Mouse (Mus musculus) left cerebral cortex, adult 18-20 months (tissue): ENCODE measurements around the gene Dhh. TPM values are rescaled to one million over a fixed set of nuclear protein-coding genes. Genes with fewer than 3 reads are reported as not detected.

Experiments used
- DNase-seq, 2 experiments: peaks; one replicate each; pipeline ENCODE4 v3.0.0; 2021 to 2022; ENCODE audit warnings: low spot score in 2 of 2, mixed read lengths in 1 of 2
- total RNA-seq, 2 experiments: library from RNA; stranded (reverse); gene quantifications; 2 replicates each; pipeline ENCODE4 v1.2.3; 2021

The Dhh gene
- total RNA-seq, 2 experiments from 2014 or later = 0.21 to 0.26 TPM

DNA sequence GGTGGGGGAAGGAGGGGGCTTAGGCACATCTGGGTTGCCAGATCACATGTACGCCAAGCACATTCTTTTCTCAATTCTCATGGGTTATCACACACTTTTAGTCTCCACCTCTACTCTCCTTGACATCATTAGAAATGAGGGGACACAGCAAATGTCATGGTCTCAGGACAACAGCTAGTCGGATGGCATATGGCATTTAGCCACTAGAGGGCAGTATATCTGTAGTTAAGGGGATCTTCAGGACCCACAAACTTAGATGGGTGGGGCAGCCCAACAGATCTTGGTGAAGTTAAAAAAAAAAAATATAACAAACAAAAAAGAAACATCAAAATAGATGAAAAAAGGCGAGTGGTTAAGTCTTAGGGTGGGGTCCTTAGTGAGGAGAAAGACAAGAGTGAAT is 21.0 kb downstream of the Dhh start:
- DNase-seq = peak in 1 of 2 experiments; percentile 74

DNA sequence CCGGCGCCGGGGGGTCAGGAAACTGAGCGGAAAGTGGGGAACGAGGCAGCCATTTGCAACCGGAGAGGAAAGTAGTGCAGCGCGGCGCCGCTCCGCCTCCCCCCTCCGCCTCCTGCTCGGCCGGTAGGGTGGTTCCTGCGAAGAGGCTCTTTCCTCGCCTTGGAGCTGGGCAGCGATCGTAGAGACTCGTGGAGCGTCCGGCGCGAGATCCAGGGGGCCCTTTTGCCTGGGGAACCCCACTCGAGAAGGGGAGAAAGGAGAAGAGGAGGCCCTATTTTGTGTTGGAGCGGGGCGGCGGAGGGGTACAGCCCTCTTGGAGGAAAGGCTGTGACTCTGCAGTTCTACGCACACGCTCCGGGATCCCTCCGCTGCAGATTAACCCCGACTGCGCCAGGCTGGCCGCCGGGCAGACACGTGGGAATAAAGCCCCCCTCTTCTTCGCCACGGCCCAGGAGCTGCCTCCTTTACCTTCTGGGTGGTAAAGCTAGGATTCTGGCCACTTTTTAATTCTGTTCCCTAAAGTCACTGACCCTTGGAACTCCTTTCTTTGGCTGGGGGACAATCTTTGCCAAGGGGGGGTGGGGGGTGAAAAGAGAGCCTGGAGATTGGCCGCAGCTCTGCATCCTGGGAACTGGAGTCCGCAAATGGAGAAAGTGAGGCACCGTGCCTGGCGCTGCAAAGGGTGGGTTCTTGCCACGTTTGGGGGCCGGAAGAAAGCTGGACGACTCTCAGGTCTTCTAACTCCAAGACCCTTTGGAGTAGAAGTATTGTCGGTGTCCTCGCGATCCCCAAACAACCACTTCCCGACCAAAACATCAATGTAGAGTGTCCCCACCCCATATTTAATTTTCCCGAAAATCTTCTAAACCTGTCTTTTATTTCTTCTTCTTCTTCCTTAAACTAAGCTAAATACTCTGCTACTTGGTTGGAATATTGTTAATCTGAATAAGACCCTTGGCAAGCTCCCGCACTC is 26.1 kb downstream of the Dhh start:
- peak; percentile 87 to 93 for DNase-seq

DNA sequence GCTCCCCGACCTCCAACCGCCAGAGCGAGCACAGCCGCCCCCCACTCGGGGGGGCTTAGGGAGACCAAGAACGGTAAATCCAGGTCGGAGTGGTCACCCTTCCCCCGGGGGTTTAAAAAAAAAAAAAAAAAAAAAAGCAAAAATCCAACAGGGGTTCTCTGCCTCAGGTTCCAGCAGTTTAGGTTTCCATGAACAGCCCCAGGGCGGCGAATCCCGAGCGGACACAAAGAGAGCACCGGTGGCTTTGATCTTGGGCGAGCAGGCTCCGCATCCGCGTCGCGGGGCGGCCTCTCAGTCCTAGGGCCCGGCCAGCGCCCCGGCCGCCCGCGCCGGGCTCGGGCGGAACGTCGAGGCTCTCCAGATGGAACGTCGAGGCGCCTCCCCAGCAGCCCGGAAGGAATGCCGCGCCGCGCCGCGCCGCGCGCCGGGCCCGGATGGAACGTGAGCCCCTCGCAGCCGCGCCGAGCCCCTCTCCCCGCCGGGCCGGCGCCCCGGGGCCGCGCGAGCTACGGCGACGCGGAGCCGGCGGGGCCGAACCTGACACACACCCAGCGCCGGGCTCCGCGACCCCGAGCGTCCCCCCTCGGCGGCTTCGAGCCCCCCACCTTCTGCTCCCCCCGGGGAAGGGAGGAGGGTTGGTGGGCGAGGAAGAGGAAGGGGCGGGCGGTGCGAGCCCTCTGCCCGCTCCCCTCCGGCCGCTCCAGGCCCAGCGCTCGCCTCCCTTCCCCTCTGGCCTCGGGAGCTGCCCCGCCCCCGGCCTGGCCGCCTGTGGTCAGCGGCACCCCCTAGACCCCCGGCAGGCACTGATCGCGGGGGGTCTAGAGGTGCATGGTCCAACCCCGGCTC is 27.0 kb downstream of the Dhh start, which contains the start of gene Kmt2d:
Gene Kmt2d, minus strand, starts transcription at position 135 of the 846 bp plus-strand sequence.
- no peak for DNase-seq

DNA sequence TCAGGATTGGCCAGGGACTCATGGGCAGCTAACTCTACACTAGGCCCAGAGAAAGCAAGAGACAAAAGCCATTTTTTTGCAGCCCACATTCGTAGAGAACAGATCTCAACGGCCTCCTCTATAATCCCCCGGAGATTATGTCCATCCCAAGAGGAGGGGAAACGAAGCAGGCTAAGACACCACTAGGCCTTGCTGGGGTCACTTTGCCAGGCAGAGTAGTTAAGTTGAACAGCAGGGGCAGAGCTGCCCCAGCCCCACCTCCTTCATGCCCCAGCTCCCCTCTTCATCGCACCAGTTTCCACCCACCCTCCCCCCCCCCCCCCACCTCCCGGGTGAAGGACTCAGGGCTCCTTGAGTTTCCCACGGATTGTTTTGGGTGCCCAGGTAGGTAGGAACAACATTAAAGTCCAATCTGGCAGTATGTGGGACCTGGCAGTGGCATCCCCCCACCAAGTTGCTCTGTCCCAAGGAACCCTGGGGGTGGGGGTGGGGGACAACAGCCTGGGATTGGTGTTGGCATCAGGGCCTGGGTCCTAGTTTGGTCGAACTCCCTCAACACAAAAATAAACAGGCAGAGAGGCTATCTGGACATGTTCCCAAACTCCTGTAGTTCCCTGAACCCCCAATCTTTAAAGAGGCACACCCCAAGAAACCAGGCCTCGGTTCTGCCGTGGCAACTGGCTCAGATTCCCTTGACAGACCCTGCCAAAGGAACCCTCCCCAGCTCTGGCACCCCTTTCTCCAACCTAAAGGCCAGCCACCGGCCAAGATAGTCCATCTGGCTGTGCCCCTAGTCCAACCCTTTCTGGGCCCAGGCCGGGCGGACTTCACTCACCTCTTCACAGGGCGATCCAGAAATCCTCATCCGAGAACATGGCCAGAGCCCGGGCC is 27.9 kb downstream of the Dhh start:
- DNase-seq = no peak

DNA sequence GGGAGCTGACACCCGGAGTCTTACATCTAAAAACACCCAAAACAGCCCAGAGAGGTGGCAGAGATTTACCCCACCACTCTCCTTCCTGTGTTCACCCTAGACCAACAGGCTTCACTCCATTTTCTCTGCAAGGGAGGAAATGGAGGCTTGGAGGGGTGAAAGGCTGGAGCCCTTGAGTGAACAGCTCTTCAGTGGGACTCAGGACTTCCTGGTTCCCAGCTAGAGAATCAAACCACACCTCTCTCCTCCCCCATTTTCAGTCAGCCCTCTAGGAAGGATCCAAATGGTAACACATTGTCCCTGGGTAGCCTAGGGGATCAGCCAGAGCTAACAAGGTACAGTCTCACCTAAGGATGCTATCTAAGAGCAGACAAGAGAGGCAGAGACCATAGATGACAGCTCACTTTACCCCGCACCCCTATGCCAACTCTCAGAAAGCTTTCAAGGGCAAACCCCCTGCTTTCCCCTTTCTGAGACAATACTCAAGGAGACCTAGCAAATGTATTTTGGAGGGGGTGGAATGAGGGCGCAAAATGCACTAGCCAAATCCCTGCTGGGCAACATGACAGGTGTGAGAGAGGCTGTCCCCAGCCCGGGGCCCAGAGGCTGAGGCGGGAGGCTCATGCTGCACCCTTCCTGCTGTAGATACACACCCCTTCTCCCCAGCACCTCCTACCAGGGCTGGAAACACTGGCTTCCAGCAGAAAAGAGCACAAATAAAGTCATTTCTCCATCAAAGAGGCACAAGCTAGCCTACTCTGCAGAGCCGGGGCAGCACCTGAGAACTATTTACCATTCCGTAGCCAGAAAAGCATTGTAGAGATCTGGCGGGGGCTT is 28.8 kb downstream of the Dhh start:
- DNase-seq = no peak

DNA sequence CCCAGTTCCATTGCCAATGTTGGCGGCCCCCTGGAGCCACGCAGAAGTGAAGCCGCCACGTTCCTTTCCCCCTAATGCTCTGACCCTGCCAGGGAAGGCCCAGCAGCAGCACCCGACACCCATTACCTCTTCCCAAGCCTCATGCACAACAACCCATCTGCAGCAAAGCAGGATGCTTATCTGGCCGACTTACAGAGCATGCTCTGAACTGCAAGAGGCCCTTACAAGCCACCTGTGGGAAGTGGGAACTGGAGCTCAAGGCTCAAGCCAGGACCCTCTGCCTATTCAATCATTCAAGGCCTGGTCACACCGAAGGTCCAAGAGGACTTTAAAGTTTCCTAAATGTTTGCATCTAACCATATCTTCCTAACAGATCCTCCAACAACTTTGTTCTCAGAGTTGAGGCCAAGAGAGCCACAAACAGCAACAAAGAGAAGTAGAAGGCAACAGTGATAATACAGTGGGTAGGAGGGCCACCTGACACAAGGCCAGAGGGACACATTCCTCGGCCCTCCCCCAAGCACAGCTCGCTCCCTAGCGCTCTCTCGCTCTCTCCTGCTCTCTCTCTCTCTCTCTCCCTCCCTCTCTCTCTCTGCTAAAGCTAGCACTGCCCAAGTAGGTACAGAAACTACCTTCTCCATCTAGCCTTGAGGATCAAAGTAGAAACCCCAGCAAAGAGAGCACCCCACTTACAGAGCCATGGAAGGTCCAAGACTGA is 29.8 kb downstream of the Dhh start:
- no peak for DNase-seq

DNA sequence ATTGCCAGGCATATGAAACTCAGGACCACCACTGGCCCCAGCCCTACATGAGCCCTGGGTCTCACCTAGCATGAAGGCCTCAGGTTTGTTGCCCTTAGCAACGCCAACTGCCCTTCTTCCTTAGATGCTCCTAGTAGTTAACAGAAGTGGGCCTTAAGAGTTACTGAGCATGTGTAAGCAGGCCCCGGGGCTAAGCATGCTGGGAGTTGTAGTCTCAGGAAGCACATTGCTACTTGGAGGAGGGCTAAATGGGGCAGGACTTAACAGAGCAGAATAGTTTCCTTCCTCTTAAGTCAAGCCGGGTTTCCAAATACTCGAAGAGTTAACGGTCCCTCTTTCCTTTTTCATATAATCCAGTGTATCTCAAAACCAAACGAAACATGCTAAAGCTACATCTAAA is 31.0 kb downstream of the Dhh start:
- peak; percentile 53 to 63 for DNase-seq

DNA sequence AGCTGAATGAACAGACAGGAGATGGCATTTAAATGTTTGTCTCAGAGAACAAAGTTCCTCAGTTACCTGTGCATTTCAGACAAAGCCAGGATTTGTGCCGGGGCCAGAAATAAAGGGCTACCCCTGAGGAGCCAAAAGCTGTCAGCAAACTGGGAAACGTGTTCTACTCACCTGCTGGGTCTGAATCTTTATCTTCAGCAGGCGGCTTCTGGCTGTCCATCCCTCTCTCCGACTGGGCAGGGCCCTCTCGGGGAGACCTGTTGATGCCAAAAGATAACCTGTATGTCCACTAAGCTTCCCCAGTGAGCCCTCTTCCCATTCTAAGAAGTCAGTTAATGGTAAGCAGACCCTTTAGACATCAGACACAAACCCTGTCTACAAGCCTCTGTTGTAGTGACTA is 31.8 kb downstream of the Dhh start:
- DNase-seq = no peak

DNA sequence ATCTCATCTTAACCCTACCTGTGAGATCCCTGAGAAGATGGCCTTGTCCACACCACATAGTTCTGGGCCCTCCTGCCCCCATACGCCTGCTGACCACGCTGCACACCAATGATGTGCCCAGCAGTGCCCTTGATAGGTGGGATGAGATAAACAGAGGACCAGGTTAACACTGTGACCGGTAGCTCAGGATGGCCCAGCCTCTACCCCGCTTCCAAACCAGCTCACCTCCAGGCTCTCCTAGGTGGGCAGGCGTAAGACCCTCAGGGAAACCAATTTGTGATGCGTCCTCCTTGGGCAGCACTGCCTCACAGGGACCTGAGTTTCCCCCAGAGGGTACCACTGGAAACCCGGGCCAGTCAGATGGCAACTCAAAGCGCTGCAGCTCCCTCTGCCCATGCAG is 32.6 kb downstream of the Dhh start:
- DNase-seq = no peak

DNA sequence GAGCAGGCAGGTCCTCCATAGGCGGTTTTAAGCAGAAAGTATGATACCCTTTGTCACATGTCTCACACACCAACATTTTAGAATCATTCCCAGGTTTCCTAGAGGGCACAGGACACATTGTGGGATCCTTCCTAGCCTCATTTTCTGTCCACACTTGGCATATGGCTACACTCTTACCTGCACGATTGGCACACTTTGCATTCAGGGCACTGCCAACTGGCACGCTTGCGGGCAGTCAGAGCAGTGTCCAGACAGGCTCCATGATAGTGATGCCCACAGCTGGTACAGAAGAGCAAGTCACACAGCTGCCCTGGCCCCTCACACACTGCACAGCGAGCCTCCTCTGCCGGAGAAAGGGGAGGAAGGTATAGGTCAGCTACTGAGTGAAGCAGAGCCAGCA is 33.4 kb downstream of the Dhh start:
- DNase-seq = no peak

DNA sequence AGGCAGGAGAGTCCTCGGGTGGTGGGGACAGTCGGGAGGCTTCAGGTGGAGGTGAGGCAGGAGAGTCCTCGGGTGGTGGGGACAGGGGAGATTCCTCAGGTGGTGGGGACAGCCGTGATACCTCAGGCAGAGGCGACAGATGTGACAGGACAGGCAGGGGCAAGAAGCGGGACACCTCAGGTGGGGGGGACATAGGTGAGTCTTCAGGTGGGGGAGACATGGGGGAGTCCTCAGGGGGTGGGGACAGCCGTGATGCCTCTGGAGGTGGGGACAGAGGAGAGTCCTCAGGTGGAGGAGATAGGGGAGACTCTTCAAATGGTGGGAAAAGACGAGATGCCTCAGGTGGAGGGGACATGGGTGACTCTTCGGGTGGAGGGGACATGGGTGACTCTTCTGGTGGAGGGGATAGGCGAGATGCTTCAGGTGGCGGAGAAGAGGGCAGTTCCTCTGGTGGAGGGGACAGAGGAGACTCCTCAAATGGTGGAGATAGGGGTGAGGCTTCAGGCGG is 34.8 kb downstream of the Dhh start:
- no peak for DNase-seq

DNA sequence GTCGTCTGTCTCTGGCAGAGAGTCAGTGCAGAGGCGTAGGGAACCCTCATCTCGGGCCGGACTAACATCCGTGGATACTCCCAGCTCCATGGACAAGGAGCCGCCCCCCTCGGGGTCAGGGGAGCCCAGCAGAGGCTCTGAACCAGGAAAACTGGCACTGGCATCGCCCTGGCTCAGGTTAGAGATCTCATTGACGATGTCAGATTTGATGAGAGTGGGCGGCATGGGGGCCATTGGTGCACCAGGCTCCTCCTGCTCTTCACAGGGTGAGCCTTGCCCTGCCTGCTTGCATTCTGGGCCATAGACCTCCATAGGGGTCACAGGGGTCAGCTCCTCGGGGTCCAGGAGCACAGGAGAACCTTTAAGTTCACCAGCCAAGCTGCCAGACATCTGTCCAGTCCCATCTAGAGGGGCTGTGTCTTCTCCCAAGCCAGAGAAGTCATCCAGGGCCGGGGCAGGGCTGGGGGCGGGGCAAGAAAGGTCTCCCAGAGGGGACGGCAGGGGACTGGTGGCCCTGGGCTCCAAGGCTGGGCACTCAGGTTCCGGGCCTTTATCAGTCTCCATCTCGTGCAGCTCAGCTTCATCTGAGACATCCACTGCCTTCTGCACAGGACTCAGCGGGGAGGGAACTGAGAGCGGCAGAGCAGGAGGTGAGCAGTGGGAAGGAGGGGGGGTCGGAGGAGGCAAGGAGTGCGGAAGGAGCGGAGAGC is 36.5 kb downstream of the Dhh start:
- DNase-seq = no peak

DNA sequence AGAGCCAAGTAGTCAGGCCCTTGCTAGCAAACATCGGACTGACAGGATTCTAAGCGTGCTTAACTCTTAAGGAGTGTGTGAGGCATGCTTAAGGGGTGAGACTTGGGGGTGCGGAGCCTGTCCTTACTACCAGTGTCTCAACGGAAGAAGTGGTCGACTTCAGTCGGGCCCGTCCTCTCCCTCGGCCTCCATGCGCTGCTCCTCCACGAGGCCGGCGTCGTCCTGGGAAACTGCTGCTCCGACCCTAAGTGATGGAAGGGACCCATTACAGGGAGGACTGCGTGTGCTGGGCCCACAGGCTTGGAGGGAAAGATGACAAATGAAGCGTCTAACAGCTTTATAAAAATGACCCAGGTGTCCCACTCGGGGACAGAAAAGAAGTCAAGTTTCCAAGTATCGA is 37.4 kb downstream of the Dhh start:
- no peak for DNase-seq

DNA sequence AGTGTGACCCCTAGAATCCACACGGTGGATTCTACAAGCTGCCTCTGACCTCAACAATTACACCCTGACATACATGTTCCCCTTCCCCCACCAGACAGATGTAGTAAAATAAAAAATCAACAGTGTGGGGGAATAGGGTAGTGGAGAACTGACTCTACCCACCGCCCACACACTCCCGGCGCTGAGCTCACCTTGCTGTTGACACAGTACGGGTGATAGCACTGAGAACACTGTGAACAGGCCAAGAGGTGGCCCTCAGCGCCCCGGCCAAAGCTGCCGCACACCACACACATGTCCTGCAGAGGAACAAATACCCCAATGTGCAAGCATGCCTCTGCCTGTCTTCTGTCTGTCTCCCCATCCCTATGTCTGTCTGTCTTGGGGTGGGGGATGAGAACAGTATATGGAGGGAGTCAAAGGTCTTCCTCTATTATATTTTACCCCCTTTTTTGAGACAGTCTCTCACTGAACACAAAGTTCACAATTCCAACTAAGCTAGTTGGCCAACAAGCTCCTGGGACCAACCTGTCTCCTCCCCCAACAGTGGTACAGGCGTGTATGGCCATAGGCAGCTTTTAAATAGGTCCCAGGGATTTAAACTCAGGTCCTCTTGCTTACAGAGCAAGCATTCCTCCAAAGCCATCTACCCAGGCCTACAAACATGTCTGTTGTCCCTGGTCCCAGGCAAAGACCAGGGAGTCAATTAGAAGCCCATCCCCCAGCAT is 38.9 kb downstream of the Dhh start:
- DNase-seq = no peak

DNA sequence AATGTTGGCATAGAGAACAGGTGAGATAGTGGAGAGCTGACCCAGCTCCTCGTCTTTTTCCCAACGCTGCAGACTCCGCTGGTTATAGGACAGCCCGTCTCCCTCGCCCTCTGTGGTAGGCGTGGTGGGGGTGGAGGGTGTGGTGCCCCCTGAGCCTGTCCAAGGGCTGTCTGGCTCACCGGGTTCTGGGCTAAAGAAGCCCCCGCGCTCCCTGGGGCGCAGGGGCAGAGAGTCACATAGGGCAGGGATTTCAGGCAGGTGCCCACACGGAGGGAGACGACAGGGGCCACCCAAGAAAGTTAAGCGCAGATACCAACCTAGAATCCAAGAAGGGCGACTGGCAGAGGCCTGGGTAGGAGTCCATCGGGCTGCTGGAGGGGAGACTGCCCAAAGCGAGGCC is 44.1 kb downstream of the Dhh start:
- DNase-seq = no peak

DNA sequence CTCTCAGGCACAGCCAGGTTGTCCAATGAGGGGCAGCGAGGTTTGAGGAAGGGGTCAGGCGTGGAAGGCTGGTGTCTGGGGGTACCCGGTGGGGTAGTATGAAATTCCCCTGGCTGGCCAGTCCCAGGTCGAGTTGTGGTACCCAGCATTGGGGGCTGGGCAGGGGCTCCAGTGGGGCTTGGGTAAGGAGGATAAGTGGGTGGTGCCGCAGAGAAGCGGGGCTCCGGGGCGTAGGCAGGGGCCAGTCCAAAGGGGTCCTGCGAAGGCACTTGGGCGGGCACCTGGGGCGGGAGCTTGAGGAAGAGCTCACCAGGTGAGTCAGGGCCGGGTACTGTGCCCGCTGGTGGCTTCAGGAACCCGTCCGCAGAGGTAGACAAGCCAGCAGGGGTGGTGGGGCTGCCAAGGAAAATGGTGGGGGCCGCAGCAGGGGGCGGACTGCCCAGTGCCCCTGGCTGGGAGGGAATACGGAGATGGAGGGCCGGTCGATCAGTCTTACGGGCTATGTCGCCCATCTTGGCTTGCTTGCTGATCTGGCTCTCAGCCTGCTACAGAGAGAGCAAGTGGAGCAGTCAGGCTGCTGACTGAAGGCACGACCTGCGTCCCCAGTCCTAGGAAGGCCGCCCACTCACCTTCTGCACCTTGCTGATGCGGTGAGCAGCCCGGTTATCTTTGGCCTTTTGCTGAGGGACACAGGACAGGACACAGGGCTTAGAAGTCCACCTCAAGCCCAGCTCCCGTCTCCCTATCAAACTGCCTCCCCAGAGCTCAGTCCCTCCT is 45.0 kb downstream of the Dhh start:
- DNase-seq = no peak

DNA sequence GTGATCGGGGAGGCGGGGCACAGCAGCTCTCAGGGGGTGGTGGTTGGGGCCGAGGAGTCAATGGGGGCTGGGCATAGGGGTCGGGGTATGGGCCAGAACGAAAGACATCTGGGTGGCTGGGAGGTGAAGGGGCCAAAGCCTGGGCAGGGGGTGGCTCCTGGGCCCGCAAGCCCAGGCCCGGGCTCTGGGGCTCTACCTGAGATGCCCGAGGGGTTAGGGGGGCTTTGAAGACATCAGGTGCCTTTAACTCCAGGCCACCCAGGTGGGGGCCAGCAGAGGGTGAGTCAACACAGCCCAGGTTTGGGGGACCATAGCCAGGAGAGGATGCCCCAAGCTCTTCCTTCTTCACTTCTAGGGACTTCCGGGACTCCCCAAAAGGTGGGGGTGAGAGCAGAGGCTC is 45.6 kb downstream of the Dhh start:
- no peak for DNase-seq
